Mouse (Mus musculus): Measurements from ENCODE around the gene Gm20830. TPM values are rescaled to one million over a fixed set of nuclear protein-coding genes. Genes with fewer than 3 reads are reported as not detected.
"Not testable (repeated sequence)": the region's sequence is repeated elsewhere in the genome, so short reads cannot be mapped to it uniquely, and the experiment has no call there.

Gene Gm20830
- polyA plus RNA-seq (2015; fragmentation: Nextera tagmentation; extraction: Ambion mirVana), result not detected in 2 replicates

DNA sequence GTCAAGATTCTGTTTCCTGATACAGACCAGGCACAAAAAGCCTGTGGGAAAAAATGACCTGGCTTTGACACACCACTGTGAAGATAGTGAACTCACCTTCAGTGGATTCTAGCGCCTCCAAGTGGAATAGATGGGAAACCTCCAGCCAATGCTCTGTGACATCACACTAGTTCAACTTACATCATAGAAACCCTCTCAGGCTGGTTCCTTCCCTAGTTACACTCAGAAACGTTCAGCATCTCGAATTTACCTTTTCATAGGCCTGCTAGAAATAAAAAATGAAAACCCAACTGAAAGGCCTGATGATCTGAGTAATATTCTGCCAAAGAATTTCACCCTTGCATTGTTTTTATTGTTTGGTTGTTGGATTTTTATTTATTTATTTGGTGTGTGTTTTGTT, at the start of gene Gm20830:
Gene Gm20830, minus strand, starts transcription at position 101 of the 400 bp plus-strand sequence.
- not testable (repeated sequence) for H3K4me3 ChIP-seq (replicated peaks); ATAC-seq (ENCODE audit: low read depth); H3K36me3 ChIP-seq; H3K4me1 ChIP-seq (replicated peaks); H3K9me3 ChIP-seq (replicated peaks); H3K27ac ChIP-seq; H3K9ac ChIP-seq; H3K4me2 ChIP-seq; DNase-seq; H3K27me3 ChIP-seq
- 20% methylated on average over 3 of the region's 3 CpGs for WGBS (ENCODE audit: insufficient replicate concordance)

Other genes with a start within 250 kb of the Gm20830 start
- not detected in 2 replicates for gene Gm21719, start 235.4 kb downstream of the Gm20830 start, polyA plus RNA-seq (2015; fragmentation: Nextera tagmentation; extraction: Ambion mirVana)